Mouse (Mus musculus): ENCODE measurements around the gene Ptprn2.

DNA sequence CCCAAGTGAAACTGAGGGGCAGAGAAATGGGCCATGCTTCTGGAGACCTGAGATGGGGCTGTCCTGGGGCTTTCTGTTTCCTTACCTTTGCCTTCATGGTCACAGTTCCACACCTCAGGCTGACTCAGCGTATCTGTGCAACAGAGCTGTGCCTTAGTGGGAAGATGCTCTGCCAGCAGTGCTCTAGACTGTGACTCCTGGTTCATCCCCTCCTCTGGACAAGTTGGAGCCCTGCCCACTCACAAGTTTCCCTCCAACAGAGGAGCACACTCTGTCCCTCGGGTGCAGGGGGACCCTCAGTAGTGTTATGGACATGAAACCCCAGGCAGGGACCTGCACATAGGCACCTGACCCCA is 687.0 kb downstream of the Ptprn2 start:
- no peak for TF ChIP-seq CTCF (conservative IDR thresholded peaks at IDR 0.05 in 1 of 2, IDR thresholded peaks at IDR 0.05 in 1 of 2; ENCODE audit: low read depth in 2 of 2, low read length in 2 of 2)
- TF ChIP-seq UBTF (IDR thresholded peaks at IDR 0.05; ENCODE audit: low read depth, low read length): no peak
- TF ChIP-seq HCFC1 (IDR thresholded peaks at IDR 0.05; ENCODE audit: low read depth, low read length): no peak
- TF ChIP-seq POLR2AphosphoS2 (IDR thresholded peaks at IDR 0.05; ENCODE audit: low read depth, low read length): no peak
- no peak for TF ChIP-seq NRF1 (IDR thresholded peaks at IDR 0.05; ENCODE audit: low read depth, low read length)
- TF ChIP-seq POLR2A (IDR thresholded peaks at IDR 0.05; ENCODE audit: low read depth, low read length): no peak
- TF ChIP-seq ELF1 (IDR thresholded peaks at IDR 0.05; ENCODE audit: low read depth, low read length): no peak
